Mouse (Mus musculus): ENCODE results near the gene Yipf1. TPM values are rescaled to one million over a fixed set of nuclear protein-coding genes. Genes with fewer than 3 reads are reported as not detected.
A peak's percentile ranks its signal among the peaks of the same experiment; 100 is the strongest.

Gene Yipf1
- total and polyA plus RNA-seq, 2 experiments: 38.7 to 52.3 TPM

- no peak overlapping the region for H3K27ac ChIP-seq (replicated peaks; ENCODE audit: insufficient read depth, low read depth, low read length)
Measured at GRCm38 (mm10) chr4:107285446-107286200, 28.5 kb upstream of the Yipf1 start.

GRCm38 (mm10) chr4:107286386-107286785 lies 27.8 kb upstream of the Yipf1 start:
- WGBS: 96% methylated on average over 8 of the region's 8 CpGs
- Histone ChIP-seq H3K27ac (replicated peaks; ENCODE audit: insufficient read depth, low read depth, low read length) (no peak overlapping the region), H3K9ac (ENCODE audit: low read depth, low read length) (no peak overlapping the region), H3K4me1 (ENCODE audit: control insufficient read depth, insufficient read depth, low read length) (no peaks in the 10 kb centered on the region), H3K79me2 (ENCODE audit: control insufficient read depth, insufficient read depth, low read length) (no peaks in the 10 kb centered on the region), H3K36me3 (ENCODE audit: control insufficient read depth, insufficient read depth, low read length) (peaks cover 14% of the 10 kb centered on the region), H3K4me3 (ENCODE audit: insufficient read depth, low read depth, low read length) (no peak overlapping the region), H3K27me3 (ENCODE audit: control insufficient read depth, insufficient read depth, low read length) (no peaks in the 10 kb centered on the region)
- TF ChIP-seq CTCF (IDR thresholded peaks at IDR 0.05; ENCODE audit: low read depth, low read length) (no peak), POLR2A (IDR thresholded peaks at IDR 0.05; ENCODE audit: extremely low read depth, insufficient read depth, low read length) (no peak)
- no peak for DNase-seq (ENCODE audit: extremely low read depth, low read depth, low spot score)

More at GRCm38 (mm10) chr4:107285446-107286200, 28.5 kb upstream of the Yipf1 start:
- no peaks in the 10 kb centered on the region for H3K27me3 ChIP-seq (ENCODE audit: control insufficient read depth, insufficient read depth, low read length)
- DNase-seq (ENCODE audit: extremely low read depth, low read depth, low spot score): peak; percentile 46
- H3K79me2 ChIP-seq (ENCODE audit: control insufficient read depth, insufficient read depth, low read length): no peaks in the 10 kb centered on the region
- TF ChIP-seq CTCF (IDR thresholded peaks at IDR 0.05; ENCODE audit: low read depth, low read length) (no peak), POLR2A (IDR thresholded peaks at IDR 0.05; ENCODE audit: extremely low read depth, insufficient read depth, low read length) (no peak)
- H3K9ac ChIP-seq (ENCODE audit: low read depth, low read length): no peak overlapping the region
- peaks cover 7% of the 10 kb centered on the region; the same call in 1 of the 2 replicates for H3K36me3 ChIP-seq (ENCODE audit: control insufficient read depth, insufficient read depth, low read length)
- H3K4me3 ChIP-seq (ENCODE audit: insufficient read depth, low read depth, low read length): no peak overlapping the region
- whole genome bisulfite sequencing: 83% methylated on average over 3 of the region's 3 CpGs
- H3K4me1 ChIP-seq (ENCODE audit: control insufficient read depth, insufficient read depth, low read length): no peaks in the 10 kb centered on the region

GRCm38 (mm10) chr4:107287517-107287916 lies 26.6 kb upstream of the Yipf1 start:
- Histone ChIP-seq H3K27ac (replicated peaks; ENCODE audit: insufficient read depth, low read depth, low read length) (no peak overlapping the region), H3K27me3 (ENCODE audit: control insufficient read depth, insufficient read depth, low read length) (no peaks in the 10 kb centered on the region), H3K4me3 (ENCODE audit: insufficient read depth, low read depth, low read length) (no peak overlapping the region), H3K36me3 (ENCODE audit: control insufficient read depth, insufficient read depth, low read length) (peaks cover 22% of the 10 kb centered on the region), H3K79me2 (ENCODE audit: control insufficient read depth, insufficient read depth, low read length) (no peaks in the 10 kb centered on the region), H3K4me1 (ENCODE audit: control insufficient read depth, insufficient read depth, low read length) (no peaks in the 10 kb centered on the region), H3K9ac (ENCODE audit: low read depth, low read length) (no peak overlapping the region)
- no peak for DNase-seq (ENCODE audit: extremely low read depth, low read depth, low spot score)
- 29% methylated on average over 2 of the region's 2 CpGs for WGBS
- TF ChIP-seq POLR2A (IDR thresholded peaks at IDR 0.05; ENCODE audit: extremely low read depth, insufficient read depth, low read length): no peak
- TF ChIP-seq CTCF (IDR thresholded peaks at IDR 0.05; ENCODE audit: low read depth, low read length): no peak

- Histone ChIP-seq H3K27ac (replicated peaks; ENCODE audit: insufficient read depth, low read depth, low read length) (no peak overlapping the region), H3K4me3 (ENCODE audit: insufficient read depth, low read depth, low read length) (no peak overlapping the region), H3K4me1 (ENCODE audit: control insufficient read depth, insufficient read depth, low read length) (no peaks in the 10 kb centered on the region), H3K27me3 (ENCODE audit: control insufficient read depth, insufficient read depth, low read length) (no peaks in the 10 kb centered on the region), H3K36me3 (ENCODE audit: control insufficient read depth, insufficient read depth, low read length) (peaks cover 41% of the 10 kb centered on the region), H3K9ac (ENCODE audit: low read depth, low read length) (no peak overlapping the region), H3K79me2 (ENCODE audit: control insufficient read depth, insufficient read depth, low read length) (no peaks in the 10 kb centered on the region)
- DNase-seq (ENCODE audit: extremely low read depth, low read depth, low spot score): no peak
- WGBS: 87% methylated on average over 7 of the region's 7 CpGs
- TF ChIP-seq POLR2A (IDR thresholded peaks at IDR 0.05; ENCODE audit: extremely low read depth, insufficient read depth, low read length) (no peak), CTCF (IDR thresholded peaks at IDR 0.05; ENCODE audit: low read depth, low read length) (no peak)
Measured at GRCm38 (mm10) chr4:107291611-107292272, 22.4 kb upstream of the Yipf1 start.

DNA sequence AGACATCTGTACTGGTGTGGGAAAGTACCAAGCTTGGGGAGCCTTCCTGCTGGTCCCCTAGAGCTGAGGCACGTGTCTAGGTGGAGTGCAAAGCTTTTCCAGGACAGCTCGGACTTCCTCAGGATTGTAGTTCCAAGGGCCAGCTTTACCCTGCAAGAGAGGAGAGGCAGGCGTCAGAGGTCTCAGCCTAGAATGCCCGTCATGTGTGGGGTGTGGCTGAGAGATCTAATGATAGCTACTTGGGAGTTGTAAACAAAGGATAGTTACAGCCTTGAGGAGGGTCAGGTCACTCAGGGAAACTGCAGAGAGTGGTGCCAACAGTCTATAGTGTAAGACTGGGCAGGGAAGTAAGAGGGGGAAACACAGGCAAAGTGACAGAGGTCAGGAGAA lies 21.9 kb upstream of the Yipf1 start:
- Histone ChIP-seq H3K79me2 (ENCODE audit: control insufficient read depth, insufficient read depth, low read length) (no peaks in the 10 kb centered on the region), H3K4me3 (ENCODE audit: insufficient read depth, low read depth, low read length) (no peak overlapping the region), H3K9ac (ENCODE audit: low read depth, low read length) (no peak overlapping the region), H3K27ac (replicated peaks; ENCODE audit: insufficient read depth, low read depth, low read length) (no peak overlapping the region), H3K27me3 (ENCODE audit: control insufficient read depth, insufficient read depth, low read length) (no peaks in the 10 kb centered on the region), H3K4me1 (ENCODE audit: control insufficient read depth, insufficient read depth, low read length) (no peaks in the 10 kb centered on the region), H3K36me3 (ENCODE audit: control insufficient read depth, insufficient read depth, low read length) (peaks cover 46% of the 10 kb centered on the region)
- WGBS: 80% methylated on average over 4 of the region's 4 CpGs
- no peak for TF ChIP-seq POLR2A (IDR thresholded peaks at IDR 0.05; ENCODE audit: extremely low read depth, insufficient read depth, low read length)
- no peak for TF ChIP-seq CTCF (IDR thresholded peaks at IDR 0.05; ENCODE audit: low read depth, low read length)
- DNase-seq (ENCODE audit: extremely low read depth, low read depth, low spot score): no peak
